Mouse (Mus musculus) forebrain, embryonic 10.5 days (tissue): Measurements from ENCODE around the gene Cd28. TPM values are rescaled to one million over a fixed set of nuclear protein-coding genes. Genes with fewer than 3 reads are reported as not detected.

Source experiments
- DNase-seq: peaks from one replicate; pipeline ENCODE4 v3.0.0-alpha.2; 2017; ENCODE audit warnings: low spot score; ENCODE audit errors: extremely low spot score
- H3K27ac ChIP-seq: fragments of 300-500 bp; sonication (generic); 2 replicates; pipeline ENCODE4 v1.5.1; 2016; ENCODE audit warnings: mild to moderate bottlenecking
- H3K27me3 ChIP-seq: fragments of 300-500 bp; sonication (generic); 2 replicates; pipeline ENCODE4 v1.6.1; 2016; ENCODE audit warnings: mild to moderate bottlenecking; ENCODE audit not compliant: poor library complexity, severe bottlenecking
- H3K36me3 ChIP-seq: fragments of 300-500 bp; sonication (generic); replicated peaks from 2 replicates; pipeline ENCODE4 v1.6.1; 2016; ENCODE audit warnings: mild to moderate bottlenecking, moderate library complexity
- H3K4me1 ChIP-seq: fragments of 300-500 bp; sonication (generic); 2 replicates; pipeline ENCODE4 v1.6.1; 2016
- H3K4me3 ChIP-seq: fragments of 300-500 bp; sonication (generic); 2 replicates; pipeline ENCODE4 v1.5.1; 2016; ENCODE audit warnings: mild to moderate bottlenecking, moderate library complexity
- H3K9me3 ChIP-seq: fragments of 300-500 bp; sonication (generic); 2 replicates; pipeline ENCODE4 v1.6.1; 2016; ENCODE audit warnings: mild to moderate bottlenecking, moderate library complexity
- WGBS: fragments of 180-500 bp; shearing (Covaris S2); methylation state at CpG from one replicate; pipeline ENCODE4 v1.1.7; 2016; 5-methylcytosine and 5-hydroxymethylcytosine counted together
- polyA plus RNA-seq: library from polyadenylated mRNA; unstranded; fragments of >200 nt; fragmentation: Nextera tagmentation; extraction: Ambion mirVana; gene quantifications from 2 replicates; pipeline ENCODE4 v1.2.1, GENCODE M21; 2016

Cd28 gene
- polyA plus RNA-seq, 1 experiment from 2014 or later, result 0.02 TPM

GRCm38 (mm10) chr1:60735072-60735907 lies 18.7 kb downstream of the Cd28 start:
- no peak overlapping the region for H3K27ac ChIP-seq
- H3K27me3 ChIP-seq, result no peaks in the 10 kb centered on the region
- DNase-seq, result no peak
- WGBS, result 80% methylated on average over 12 of the region's 12 CpGs
- no peaks in the 10 kb centered on the region for H3K36me3 ChIP-seq
- no peak overlapping the region for H3K4me3 ChIP-seq
- no peaks in the 10 kb centered on the region for H3K4me1 ChIP-seq
- no peaks in the 10 kb centered on the region; the same call in 1 of the 2 replicates for H3K9me3 ChIP-seq

- Histone ChIP-seq H3K27me3 (no peaks in the 10 kb centered on the region), H3K9me3 (no peaks in the 10 kb centered on the region; the same call in 1 of the 2 replicates), H3K27ac (no peak overlapping the region), H3K4me1 (no peaks in the 10 kb centered on the region), H3K4me3 (no peak overlapping the region), H3K36me3 (no peaks in the 10 kb centered on the region)
- WGBS, result 88% methylated on average over 7 of the region's 7 CpGs
- DNase-seq, result no peak
These were observed 19.3 kb downstream of the Cd28 start for GRCm38 (mm10) chr1:60735908-60736280.

- Histone ChIP-seq H3K36me3 (no peaks in the 10 kb centered on the region), H3K4me1 (no peaks in the 10 kb centered on the region), H3K9me3 (no peaks in the 10 kb centered on the region), H3K27me3 (no peaks in the 10 kb centered on the region), H3K27ac (no peak overlapping the region), H3K4me3 (no peak overlapping the region)
- 71% methylated on average over 1 of the region's 1 CpGs for WGBS
- DNase-seq, result no peak
These were observed 27.7 kb downstream of the Cd28 start for GRCm38 (mm10) chr1:60744266-60744665.

GRCm38 (mm10) chr1:60745664-60746063 lies 29.1 kb downstream of the Cd28 start:
- 87% methylated on average over 7 of the region's 7 CpGs for WGBS
- no peak overlapping the region for H3K27ac ChIP-seq
- no peaks in the 10 kb centered on the region for H3K9me3 ChIP-seq
- no peaks in the 10 kb centered on the region for H3K36me3 ChIP-seq
- no peaks in the 10 kb centered on the region for H3K27me3 ChIP-seq
- H3K4me1 ChIP-seq, result no peaks in the 10 kb centered on the region
- DNase-seq, result no peak
- no peak overlapping the region for H3K4me3 ChIP-seq

- Histone ChIP-seq H3K36me3 (no peaks in the 10 kb centered on the region), H3K4me1 (no peaks in the 10 kb centered on the region), H3K9me3 (no peaks in the 10 kb centered on the region), H3K27ac (no peak overlapping the region), H3K27me3 (no peaks in the 10 kb centered on the region), H3K4me3 (no peak overlapping the region)
- 75% methylated on average over 2 of the region's 2 CpGs for WGBS
- DNase-seq, result no peak
These were observed 29.6 kb downstream of the Cd28 start for GRCm38 (mm10) chr1:60746153-60746552.

- 89% methylated on average over 5 of the region's 5 CpGs for WGBS
- Histone ChIP-seq H3K4me3 (no peak overlapping the region), H3K4me1 (no peaks in the 10 kb centered on the region), H3K36me3 (no peaks in the 10 kb centered on the region), H3K9me3 (no peaks in the 10 kb centered on the region), H3K27me3 (no peaks in the 10 kb centered on the region), H3K27ac (no peak overlapping the region)
- no peak for DNase-seq
These were observed 30.3 kb downstream of the Cd28 start for GRCm38 (mm10) chr1:60746856-60747255.

GRCm38 (mm10) chr1:60748286-60748685 lies 31.7 kb downstream of the Cd28 start:
- DNase-seq, result no peak
- Histone ChIP-seq H3K4me1 (no peaks in the 10 kb centered on the region), H3K36me3 (no peaks in the 10 kb centered on the region), H3K27me3 (no peaks in the 10 kb centered on the region), H3K27ac (no peak overlapping the region), H3K9me3 (no peaks in the 10 kb centered on the region), H3K4me3 (no peak overlapping the region)
- WGBS, result 72% methylated on average over 1 of the region's 1 CpGs

GRCm38 (mm10) chr1:60748936-60749335 lies 32.3 kb downstream of the Cd28 start:
- H3K4me3 ChIP-seq, result no peak overlapping the region
- H3K4me1 ChIP-seq, result no peaks in the 10 kb centered on the region
- H3K27ac ChIP-seq, result no peak overlapping the region
- no peaks in the 10 kb centered on the region for H3K9me3 ChIP-seq
- no peaks in the 10 kb centered on the region for H3K36me3 ChIP-seq
- H3K27me3 ChIP-seq, result no peaks in the 10 kb centered on the region
- WGBS, result 89% methylated on average over 4 of the region's 4 CpGs
- DNase-seq, result no peak

GRCm38 (mm10) chr1:60749346-60749840 lies 32.8 kb downstream of the Cd28 start:
- H3K9me3 ChIP-seq, result no peaks in the 10 kb centered on the region
- no peak overlapping the region for H3K27ac ChIP-seq
- WGBS, result 90% methylated on average over 5 of the region's 5 CpGs
- H3K4me1 ChIP-seq, result no peaks in the 10 kb centered on the region
- DNase-seq, result no peak
- no peak overlapping the region for H3K4me3 ChIP-seq
- H3K27me3 ChIP-seq, result no peaks in the 10 kb centered on the region
- no peaks in the 10 kb centered on the region for H3K36me3 ChIP-seq

- Histone ChIP-seq H3K27me3 (no peaks in the 10 kb centered on the region), H3K4me3 (no peak overlapping the region), H3K4me1 (no peaks in the 10 kb centered on the region), H3K36me3 (no peaks in the 10 kb centered on the region), H3K9me3 (no peaks in the 10 kb centered on the region), H3K27ac (no peak overlapping the region)
- 93% methylated on average over 6 of the region's 6 CpGs for WGBS
- no peak for DNase-seq
These were observed 33.7 kb downstream of the Cd28 start for GRCm38 (mm10) chr1:60750201-60750765.

- WGBS, result 89% methylated on average over 4 of the region's 4 CpGs
- Histone ChIP-seq H3K9me3 (no peaks in the 10 kb centered on the region), H3K36me3 (no peaks in the 10 kb centered on the region), H3K4me1 (no peaks in the 10 kb centered on the region), H3K27me3 (no peaks in the 10 kb centered on the region), H3K27ac (no peak overlapping the region), H3K4me3 (no peak overlapping the region)
- DNase-seq, result no peak
These were observed 34.4 kb downstream of the Cd28 start for GRCm38 (mm10) chr1:60751011-60751410.

- no peak overlapping the region for H3K4me3 ChIP-seq
- no peaks in the 10 kb centered on the region for H3K27me3 ChIP-seq
- H3K36me3 ChIP-seq, result no peaks in the 10 kb centered on the region
- no peak overlapping the region for H3K27ac ChIP-seq
- WGBS, result 94% methylated on average over 1 of the region's 1 CpGs
- no peak for DNase-seq
- no peaks in the 10 kb centered on the region for H3K9me3 ChIP-seq
- no peaks in the 10 kb centered on the region for H3K4me1 ChIP-seq
These were observed 36.4 kb downstream of the Cd28 start for GRCm38 (mm10) chr1:60752986-60753385.

- no peak overlapping the region for H3K4me3 ChIP-seq
- no peaks in the 10 kb centered on the region for H3K4me1 ChIP-seq
- no peak overlapping the region for H3K27ac ChIP-seq
- no peaks in the 10 kb centered on the region for H3K36me3 ChIP-seq
- no peaks in the 10 kb centered on the region for H3K27me3 ChIP-seq
- DNase-seq, result no peak
- H3K9me3 ChIP-seq, result no peaks in the 10 kb centered on the region
- WGBS, result 95% methylated on average over 12 of the region's 12 CpGs
These were observed 37.4 kb downstream of the Cd28 start for GRCm38 (mm10) chr1:60753981-60754380.
